Comparison of ENCODE assay signal across 43 mouse cellular contexts in genomic region chr13:92253850-92254249, GRCm38 (mm10). TPM values are rescaled to one million over a fixed set of nuclear protein-coding genes. Genes with fewer than 3 reads are reported as not detected.
"Had no signal": no experiment of that assay in that cellular context is flagged by ENCODE, and none has a peak within 500 bp of the region (broad histone marks: within the 10 kb centered on the region; RNA-seq: fewer than 3 reads in every experiment).

No protein-coding gene starts in this region.

- H3K36me3 ChIP-seq: hindbrain, embryonic 15.5 days; intestine, embryonic 15.5 days had no signal

- H3K27me3 ChIP-seq: heart, embryonic 12.5 days; heart, embryonic 15.5 days; hindbrain, embryonic 12.5 days; hindbrain, embryonic 13.5 days; hindbrain, embryonic 15.5 days; intestine, embryonic 15.5 days; kidney, embryonic 15.5 days had no signal

- H3K4me2 ChIP-seq: heart, embryonic 11.5 days; heart, embryonic 12.5 days; heart, embryonic 15.5 days; hindbrain, embryonic 12.5 days; hindbrain, embryonic 13.5 days; hindbrain, embryonic 14.5 days; hindbrain, embryonic 15.5 days; intestine, embryonic 15.5 days; kidney, embryonic 15.5 days had no signal

- DNase-seq: heart, postnatal 10 days; heart, postnatal 14 days; heart, postnatal 36 days; heart, postnatal 4 days; kidney, adult 11 months; kidney, adult 18-20 months; kidney, adult 2 months; kidney, adult 8-10 months; kidney, adult 9 months; kidney, postnatal 10 days; kidney, postnatal 14 days; kidney, postnatal 25 days; kidney, postnatal 36 days; kidney, postnatal 4 days; layer of hippocampus, adult 9-11 months; layer of hippocampus, postnatal 36 days had no signal

- ATAC-seq: hindbrain, embryonic 16.5 days; hindbrain, postnatal 0 days; inflammation-experienced regulatory T-cells, adult 6 months; intestine, embryonic 15.5 days; intestine, embryonic 16.5 days; intestine, postnatal 0 days had no signal

- H3K4me3 ChIP-seq: heart, embryonic 10.5 days; heart, embryonic 12.5 days; heart, embryonic 15.5 days; hindbrain, embryonic 10.5 days; hindbrain, embryonic 12.5 days; hindbrain, embryonic 13.5 days; hindbrain, embryonic 15.5 days; intestine, embryonic 15.5 days; kidney, embryonic 15.5 days; layer of hippocampus, adult 2 months had no signal

- H3K9ac ChIP-seq: heart, embryonic 12.5 days; heart, embryonic 15.5 days; hindbrain, embryonic 12.5 days; hindbrain, embryonic 13.5 days; hindbrain, embryonic 14.5 days; hindbrain, embryonic 15.5 days; intestine, embryonic 15.5 days; kidney, embryonic 15.5 days had no signal

- H3K4me1 ChIP-seq: heart, embryonic 10.5 days; heart, embryonic 15.5 days; hindbrain, embryonic 10.5 days; hindbrain, embryonic 12.5 days; hindbrain, embryonic 13.5 days; hindbrain, embryonic 15.5 days; intestine, embryonic 15.5 days; kidney, embryonic 15.5 days had no signal

- H3K27ac ChIP-seq: heart, embryonic 10.5 days; heart, embryonic 15.5 days; hindbrain, embryonic 10.5 days; hindbrain, embryonic 12.5 days; hindbrain, embryonic 13.5 days; hindbrain, embryonic 14.5 days; hindbrain, embryonic 15.5 days; hindbrain, postnatal 0 days; intestine, embryonic 15.5 days; kidney, embryonic 15.5 days; kidney, postnatal 0 days; layer of hippocampus, adult 2 months had no signal

- H3K9me3 ChIP-seq: heart, embryonic 10.5 days; heart, embryonic 12.5 days; heart, embryonic 15.5 days; hindbrain, embryonic 10.5 days; hindbrain, embryonic 12.5 days; hindbrain, embryonic 13.5 days; hindbrain, embryonic 15.5 days; intestine, embryonic 15.5 days; kidney, embryonic 15.5 days had no signal

RNA-seq across cellular contexts. Expression of gene Gm20379, which starts 51.9 kb away (rescaled TPM):
- total RNA-seq: heart, postnatal 10 days; heart, postnatal 14 days; heart, postnatal 36 days; heart, postnatal 4 days; hematopoietic stem cell, adult 5-6 weeks; hindbrain, postnatal 0 days; layer of hippocampus, adult 18-20 months; layer of hippocampus, adult 2 months; layer of hippocampus, adult 8-10 months; layer of hippocampus, postnatal 10 days; layer of hippocampus, postnatal 14 days; layer of hippocampus, postnatal 25 days; layer of hippocampus, postnatal 36 days; left cerebral cortex, adult 18-20 months; left cerebral cortex, adult 8-10 months had no signal
- polyA plus RNA-seq: kidney, adult 2 months; large intestine, adult 2 months had no signal
